ENCODE assay signal across 9 mouse cellular contexts in the genomic region with DNA sequence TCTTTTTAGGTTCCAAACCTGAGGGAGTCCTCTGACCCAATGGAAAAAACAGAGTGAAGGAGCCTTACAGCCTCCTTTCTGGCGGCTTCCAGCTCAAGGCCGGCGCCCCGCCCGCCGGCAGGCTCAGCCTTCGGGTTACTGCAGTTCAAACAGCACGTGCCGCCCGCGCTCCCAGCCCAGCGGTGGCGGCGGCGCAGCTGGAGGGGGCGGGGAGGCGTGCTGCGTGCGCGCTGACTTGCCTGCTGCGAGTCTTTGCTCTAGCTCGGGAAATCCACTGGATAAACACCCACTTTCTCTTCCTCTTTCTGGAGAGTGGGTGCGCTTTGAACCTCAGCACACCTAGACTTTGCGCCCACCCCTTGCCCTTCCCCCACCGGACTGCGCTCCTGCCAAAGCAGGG. TPM values are rescaled to one million over a fixed set of nuclear protein-coding genes. Genes with fewer than 3 reads are reported as not detected.
DNase-seq lines count a peak whose midpoint lies in the region; ATAC-seq and TF ChIP-seq lines count a peak whose summit lies in the region.
"Had no signal": no experiment of that assay in that cellular context is flagged by ENCODE, and none has a peak within 500 bp of the region (broad histone marks: within the 10 kb centered on the region; RNA-seq: fewer than 3 reads in every experiment).

No protein-coding gene starts in this region.

- peaks cover 84% of the 10 kb centered on the region for H3K27me3 ChIP-seq in forebrain, embryonic 11.5 days (ENCODE audit: control insufficient read depth, insufficient read depth, low read length)
- peaks cover 58% of the 10 kb centered on the region for H3K27me3 ChIP-seq in heart, embryonic 16.5 days (ENCODE audit: control insufficient read depth, insufficient read depth, low read length)
- peaks cover 83% of the 10 kb centered on the region for H3K27me3 ChIP-seq in kidney, postnatal 0 days (ENCODE audit: insufficient read depth, low read length)
- H3K27me3 ChIP-seq in lung, embryonic 15.5 days: peaks cover 89% of the 10 kb centered on the region

- peak overlapping the region; percentile 21 for H3K4me3 ChIP-seq in forebrain, embryonic 11.5 days (ENCODE audit: low read depth, low read length)
- H3K4me3 ChIP-seq in heart, embryonic 16.5 days (ENCODE audit: low read length): peak overlapping the region; percentile 59
- H3K4me3 ChIP-seq in kidney, postnatal 0 days (replicated peaks; ENCODE audit: low read depth, low read length): peak overlapping the region; percentile 47
- peak overlapping the region; percentile 49 for H3K4me3 ChIP-seq in lung, embryonic 15.5 days
- H3K4me3 ChIP-seq: myocyte had no signal

- peak; percentile 84 for DNase-seq in ovary, adult 18-20 months (ENCODE audit: low spot score)
- DNase-seq in ovary, postnatal 10 days (ENCODE audit: low spot score): no peak
- peak; percentile 82 for DNase-seq in forebrain, embryonic 11.5 days (ENCODE audit: low spot score)
- DNase-seq in kidney, postnatal 0 days (ENCODE audit: low spot score): peak; percentile 76
- peak; percentile 72 for DNase-seq in retina, postnatal 1 day
- DNase-seq in urinary bladder, postnatal 36 days (ENCODE audit: low spot score in 2 of 2): peak; percentile 72 to 85

- H3K9ac ChIP-seq in forebrain, embryonic 11.5 days (ENCODE audit: low read length): no peak overlapping the region; the same call in 1 of the 2 replicates
- H3K9ac ChIP-seq in heart, embryonic 16.5 days (ENCODE audit: low read length): peak overlapping the region; percentile 54
- no peak overlapping the region for H3K9ac ChIP-seq in kidney, postnatal 0 days (ENCODE audit: low read depth, low read length)
- no peak overlapping the region for H3K9ac ChIP-seq in lung, embryonic 15.5 days

- no peak for TF ChIP-seq CTCF in kidney, postnatal 0 days (IDR thresholded peaks at IDR 0.05; ENCODE audit: low read depth)

- no peak; the same call in 1 of the 2 replicates for ATAC-seq in forebrain, embryonic 11.5 days (replicated peaks; ENCODE audit: low FRiP score)
- ATAC-seq in heart, embryonic 16.5 days (replicated peaks; ENCODE audit: extremely low read depth, insufficient read depth, low FRiP score): peak; percentile 72
- ATAC-seq in kidney, postnatal 0 days (replicated peaks; ENCODE audit: low FRiP score, low read depth): peak; percentile 58; the same call in 1 of the 2 replicates
- ATAC-seq in lung, embryonic 15.5 days (ENCODE audit: borderline replicate concordance, extremely low read depth, low FRiP score, low TSS enrichment): peak; percentile 73; the same call in 1 of the 2 replicates

- WGBS in forebrain, embryonic 11.5 days: 0% methylated on average over 26 of the region's 26 CpGs
- under 1% methylated on average over 26 of the region's 26 CpGs for WGBS in heart, embryonic 16.5 days
- 1% methylated on average over 26 of the region's 26 CpGs for WGBS in kidney, postnatal 0 days
- under 1% methylated on average over 26 of the region's 26 CpGs for WGBS in lung, embryonic 15.5 days

- H3K27ac ChIP-seq in forebrain, embryonic 11.5 days (ENCODE audit: low read depth, low read length): no peak overlapping the region
- no peak overlapping the region for H3K27ac ChIP-seq in heart, embryonic 16.5 days (ENCODE audit: low read length)
- no peak overlapping the region for H3K27ac ChIP-seq in kidney, postnatal 0 days
- H3K27ac ChIP-seq in lung, embryonic 15.5 days: peak overlapping the region; percentile 2; the same call in 1 of the 2 replicates

- no peaks in the 10 kb centered on the region for H3K36me3 ChIP-seq in forebrain, embryonic 11.5 days (ENCODE audit: control insufficient read depth, insufficient read depth, low read length)
- no peaks in the 10 kb centered on the region for H3K36me3 ChIP-seq in heart, embryonic 16.5 days (ENCODE audit: control insufficient read depth, insufficient read depth)
- no peaks in the 10 kb centered on the region for H3K36me3 ChIP-seq in kidney, postnatal 0 days (ENCODE audit: insufficient read depth, low read length)
- H3K36me3 ChIP-seq in lung, embryonic 15.5 days: no peaks in the 10 kb centered on the region

- H3K4me1 ChIP-seq in forebrain, embryonic 11.5 days (replicated peaks; ENCODE audit: control insufficient read depth, insufficient read depth, low read length): peaks cover 35% of the 10 kb centered on the region
- H3K4me1 ChIP-seq in heart, embryonic 16.5 days (ENCODE audit: control insufficient read depth, insufficient read depth, low read length): peaks cover 62% of the 10 kb centered on the region
- peaks cover 37% of the 10 kb centered on the region; the same call in 1 of the 2 replicates for H3K4me1 ChIP-seq in kidney, postnatal 0 days (replicated peaks; ENCODE audit: insufficient read depth, low read length)
- H3K4me1 ChIP-seq in lung, embryonic 15.5 days: peaks cover 67% of the 10 kb centered on the region

- no peaks in the 10 kb centered on the region for H3K9me3 ChIP-seq in forebrain, embryonic 11.5 days (ENCODE audit: control insufficient read depth, low read length)
- H3K9me3 ChIP-seq in heart, embryonic 16.5 days (replicated peaks; ENCODE audit: control insufficient read depth, low read length): no peaks in the 10 kb centered on the region
- H3K9me3 ChIP-seq in kidney, postnatal 0 days (replicated peaks; ENCODE audit: low read length): no peaks in the 10 kb centered on the region
- H3K9me3 ChIP-seq in lung, embryonic 15.5 days: no peaks in the 10 kb centered on the region

- H3K4me2 ChIP-seq in forebrain, embryonic 11.5 days (ENCODE audit: low read depth, low read length, severe bottlenecking): peak overlapping the region; percentile 47
- peak overlapping the region; percentile 84 for H3K4me2 ChIP-seq in heart, embryonic 16.5 days (ENCODE audit: low read depth, low read length)
- H3K4me2 ChIP-seq in kidney, postnatal 0 days (ENCODE audit: low read length): peak overlapping the region; percentile 83
- H3K4me2 ChIP-seq in lung, embryonic 15.5 days: peak overlapping the region; percentile 97

RNA-seq across cellular contexts. Expression of a gene that starts 10.3 kb away (rescaled TPM):
- polyA plus RNA-seq in forebrain, embryonic 11.5 days (2014; fragmentation: Nextera tagmentation; extraction: Ambion mirVana): 0.84 and 1.2 TPM in 2 replicates
- 1.4 and 1.7 TPM in 2 replicates for polyA plus RNA-seq in heart, embryonic 16.5 days (2015; fragmentation: Nextera tagmentation; extraction: Ambion mirVana)
- polyA plus RNA-seq in kidney, postnatal 0 days (2015; fragmentation: Nextera tagmentation; extraction: Ambion mirVana): 2.9 and 3.2 TPM in 2 replicates
- polyA plus RNA-seq in lung, embryonic 15.5 days (2015; fragmentation: Nextera tagmentation; extraction: Ambion mirVana): 3.1 and 3.2 TPM in 2 replicates

Comparison
In these comparisons a context has a peak if more than half of its experiments do, and no peak if none do; other contexts are left out.
1. H3K4me2 ChIP-seq: peak in every context shown above with its lines; median percentile 97 in lung, embryonic 15.5 days; 84 in heart, embryonic 16.5 days; 83 in kidney, postnatal 0 days; 47 in forebrain, embryonic 11.5 days.